Mouse (Mus musculus) testis, adult 2 months (tissue): ENCODE data around the gene Ifi27. TPM values are rescaled to one million over a fixed set of nuclear protein-coding genes. Genes with fewer than 3 reads are reported as not detected.

ENCODE experiments used
- H3K27ac ChIP-seq: fragments of 200-500 bp; 2 replicates; pipeline ENCODE4 v1.5.1; 2012; ENCODE audit warnings: low read depth, low read length; ENCODE audit not compliant: control insufficient read depth, insufficient read depth
- H3K27me3 ChIP-seq: fragments of 200-500 bp; 2 replicates; pipeline ENCODE4 v1.6.1; 2012; ENCODE audit warnings: mild to moderate bottlenecking, low read length, moderate library complexity; ENCODE audit not compliant: control insufficient read depth, insufficient read depth
- H3K36me3 ChIP-seq: fragments of 200-500 bp; 2 replicates; pipeline ENCODE4 v1.6.1; 2012; ENCODE audit warnings: mild to moderate bottlenecking, low read length; ENCODE audit not compliant: control insufficient read depth, insufficient read depth
- H3K4me1 ChIP-seq: fragments of 200-500 bp; 2 replicates; pipeline ENCODE4 v1.6.1; 2012; ENCODE audit warnings: low read length; ENCODE audit not compliant: control insufficient read depth, insufficient read depth
- H3K4me3 ChIP-seq: fragments of 200-500 bp; 2 replicates; pipeline ENCODE4 v1.5.1; 2012; ENCODE audit warnings: low read depth, mild to moderate bottlenecking, low read length, moderate library complexity, mixed read lengths; ENCODE audit not compliant: control insufficient read depth
- CTCF ChIP-seq: fragments of 200-500 bp; IDR thresholded peaks from 2 replicates; pipeline ENCODE4 v1.5.1; 2012; ENCODE audit warnings: low read depth, mild to moderate bottlenecking, inconsistent platforms, low read length, moderate library complexity; ENCODE audit not compliant: control insufficient read depth, insufficient read depth, insufficient replicate concordance
- POLR2A ChIP-seq: fragments of 200-500 bp; IDR thresholded peaks from 2 replicates; pipeline ENCODE4 v1.6.1; 2012; ENCODE audit warnings: low read depth, mild to moderate bottlenecking, inconsistent platforms, low read length, moderate library complexity; ENCODE audit not compliant: control insufficient read depth
- polyA plus RNA-seq: library from polyadenylated mRNA; depleted of rRNA; stranded (reverse); fragments of >200 nt; gene quantifications from 2 replicates; pipeline ENCODE4 v1.2.3, GENCODE M21; 2012; rRNA removed

Ifi27 gene
- polyA plus RNA-seq, 1 experiment: 53.0 TPM

- Histone ChIP-seq H3K4me3 (no peak overlapping the region), H3K4me1 (no peaks in the 10 kb centered on the region), H3K27ac (no peak overlapping the region), H3K27me3 (no peaks in the 10 kb centered on the region), H3K36me3 (no peaks in the 10 kb centered on the region)
- no peak for TF ChIP-seq POLR2A
- TF ChIP-seq CTCF: no peak
Observed at GRCm38 (mm10) chr12:103486726-103487125, 52.7 kb downstream of the Ifi27 start.

- no peaks in the 10 kb centered on the region for H3K27me3 ChIP-seq
- H3K27ac ChIP-seq: no peak overlapping the region; the same call in 1 of the 2 replicates
- no peaks in the 10 kb centered on the region for H3K36me3 ChIP-seq
- H3K4me1 ChIP-seq: no peaks in the 10 kb centered on the region
- TF ChIP-seq POLR2A: no peak
- TF ChIP-seq CTCF: no peak
- H3K4me3 ChIP-seq: no peak overlapping the region
Observed at GRCm38 (mm10) chr12:103487276-103487675, 53.3 kb downstream of the Ifi27 start.

- no peak overlapping the region for H3K27ac ChIP-seq
- H3K4me3 ChIP-seq: no peak overlapping the region
- no peaks in the 10 kb centered on the region for H3K36me3 ChIP-seq
- H3K4me1 ChIP-seq: no peaks in the 10 kb centered on the region
- no peaks in the 10 kb centered on the region for H3K27me3 ChIP-seq
- no peak for TF ChIP-seq CTCF
- no peak for TF ChIP-seq POLR2A
Observed at GRCm38 (mm10) chr12:103487750-103488149, 53.7 kb downstream of the Ifi27 start.

Other genes starting within 250 kb of the Ifi27 start
- 0.81 and 1.4 TPM in 2 replicates for gene Prima1, start 192.1 kb upstream of the Ifi27 start, polyA plus RNA-seq
- gene Fam181a, start 123.2 kb upstream of the Ifi27 start, polyA plus RNA-seq: 98.9 and 105 TPM in 2 replicates
- gene Asb2, start 78.2 kb upstream of the Ifi27 start, polyA plus RNA-seq: 3.6 and 5.1 TPM in 2 replicates
- 261 and 268 TPM in 2 replicates for gene Otub2, start 45.5 kb upstream of the Ifi27 start, polyA plus RNA-seq
- gene 9330161L09Rik, start 26.4 kb upstream of the Ifi27 start, polyA plus RNA-seq: 0.28 and 0.52 TPM in 2 replicates
- gene Ddx24, start 8.4 kb upstream of the Ifi27 start, polyA plus RNA-seq: 47.3 and 49.4 TPM in 2 replicates
- gene Ifi27l2a, start 9.5 kb downstream of the Ifi27 start, polyA plus RNA-seq: 4.7 and 12.9 TPM in 2 replicates
- gene Ifi27l2b, start 23.0 kb downstream of the Ifi27 start, polyA plus RNA-seq: not detected in 2 replicates
- gene Ppp4r4, start 98.1 kb downstream of the Ifi27 start, polyA plus RNA-seq: 15.6 and 17.6 TPM in 2 replicates
- not detected in 2 replicates for gene Serpina10, start 197.2 kb downstream of the Ifi27 start, polyA plus RNA-seq
- gene Serpina6, start 223.0 kb downstream of the Ifi27 start, polyA plus RNA-seq: 0.07 TPM in 1 of 2 replicates, not detected in the other
- 0.16 and 84.9 TPM in 2 replicates for gene Serpina16, start 241.9 kb downstream of the Ifi27 start, polyA plus RNA-seq